Mouse (Mus musculus): ENCODE measurements around the gene Furin.

DNA sequence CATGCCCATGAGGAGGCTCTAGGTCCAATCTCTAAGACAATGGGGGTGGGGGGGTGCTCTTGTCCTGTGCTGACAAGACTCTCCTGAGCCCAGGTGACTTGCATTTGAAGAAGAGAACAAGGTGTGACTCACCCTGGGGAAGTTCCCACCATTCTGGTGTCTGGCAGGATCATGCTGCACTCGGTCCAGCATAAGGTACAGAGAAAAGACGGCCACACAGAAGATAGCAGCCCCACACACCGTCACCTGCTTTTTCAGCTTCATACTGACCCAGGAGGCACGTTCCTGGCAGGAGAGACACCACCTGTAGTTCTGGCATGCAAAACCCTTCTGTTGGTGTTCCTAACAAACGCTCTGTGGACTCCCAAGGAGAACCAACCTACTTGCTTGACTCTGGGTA, 35.8 kb downstream of the Furin start:
- TF ChIP-seq GATA1 (IDR thresholded peaks at IDR 0.05; ENCODE audit: low read length) (no peak), TAL1 (IDR thresholded peaks at IDR 0.05; ENCODE audit: low read length) (no peak)

Data from erythroblast, embryonic 14.5 days (primary cell).